Mouse (Mus musculus) monocyte, adult 2 months (primary cell): ENCODE results near the gene Snapc2.
"Not testable (repeated sequence)": the region's sequence is repeated elsewhere in the genome, so short reads cannot be mapped to it uniquely, and the experiment has no call there.

ENCODE experiments used
- DNase-seq, 2 experiments: peaks; one replicate each; pipeline ENCODE4 v3.0.0; 2022; ENCODE audit warnings: low spot score in 2 of 2, low read depth in 1 of 2

The Snapc2 gene

DNA sequence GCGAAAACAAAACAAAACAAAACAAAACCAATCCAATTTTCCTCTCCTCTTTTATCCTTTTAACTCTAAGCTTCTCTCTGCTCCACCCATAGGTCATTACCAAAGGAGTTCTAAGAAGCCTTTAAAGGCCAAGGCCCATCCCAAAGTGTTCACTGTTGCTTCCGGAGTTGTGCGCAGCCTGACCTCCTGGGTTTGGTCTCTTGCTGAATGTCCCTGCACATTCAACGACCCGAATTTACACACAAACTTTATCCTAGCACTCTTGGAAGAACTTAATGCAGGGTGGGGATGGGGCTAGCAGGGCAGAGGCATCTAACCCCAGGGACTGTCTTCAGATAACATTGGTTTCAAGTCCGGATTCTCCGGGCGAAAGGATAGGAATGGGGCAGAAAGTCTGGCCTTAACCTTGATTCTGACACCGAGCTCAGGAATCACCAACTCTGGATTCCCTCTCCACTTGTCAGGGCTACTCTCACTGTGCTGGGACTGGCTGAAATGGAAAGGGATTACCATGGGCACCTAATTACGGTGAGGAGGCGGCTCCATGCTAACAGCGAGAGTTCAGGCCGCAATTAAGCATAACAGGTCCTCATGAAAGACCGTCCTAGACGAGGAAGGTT, 15.0 kb upstream of the Snapc2 start:
- DNase-seq: no peak

- DNase-seq: peak; percentile 96 to 98
These were observed 14.3 kb upstream of the Snapc2 start, which contains the start of the genes Map2k7 and Gm49320 for GRCm38 (mm10) chr8:4238434-4239192. Map2k7 (plus strand) TSS chr8:4238740. Gm49320 (plus strand) TSS chr8:4238865.

GRCm38 (mm10) chr8:4239193-4239890, 13.5 kb upstream of the Snapc2 start:
- DNase-seq: no peak

- DNase-seq: no peak
These were observed 7.8 kb upstream of the Snapc2 start for GRCm38 (mm10) chr8:4245061-4245460.

- no peak for DNase-seq
These were observed 7.1 kb upstream of the Snapc2 start for GRCm38 (mm10) chr8:4245737-4246136.

- DNase-seq: no peak
These were observed 5.6 kb upstream of the Snapc2 start for GRCm38 (mm10) chr8:4247241-4247640.

DNA sequence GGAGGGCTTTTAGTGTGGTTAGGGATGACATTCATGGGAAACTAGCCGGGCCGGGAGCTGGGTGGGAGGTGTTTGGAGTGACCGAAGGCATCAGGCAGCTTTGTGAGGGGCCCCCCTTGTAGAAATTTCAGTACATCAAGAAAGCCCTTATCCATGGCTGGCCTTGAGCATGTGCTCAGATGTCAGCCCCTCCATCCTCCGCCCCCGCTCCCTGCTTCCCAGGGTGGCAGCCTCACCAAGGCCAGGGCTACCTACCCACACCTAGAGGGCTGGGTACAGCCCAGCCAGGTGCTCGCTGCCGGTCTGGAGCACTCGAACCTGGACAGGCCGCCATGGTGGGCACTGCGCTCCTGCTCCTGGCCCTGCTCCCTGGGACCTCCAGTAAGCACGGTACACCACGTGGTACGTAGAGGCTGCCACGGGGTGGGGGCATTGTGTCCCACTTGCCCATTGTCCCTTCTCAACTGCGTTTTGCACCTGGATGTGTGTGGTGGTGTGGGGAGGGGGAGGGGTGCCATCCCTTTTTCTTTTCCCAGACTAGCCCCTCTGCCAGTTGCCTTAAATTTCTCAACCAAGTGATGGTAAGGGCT, 4.8 kb upstream of the Snapc2 start, which contains the start of gene Tgfbr3l:
Gene Tgfbr3l, plus strand, starts transcription at position 264 of the 590 bp plus-strand sequence.
- no peak for DNase-seq

DNA sequence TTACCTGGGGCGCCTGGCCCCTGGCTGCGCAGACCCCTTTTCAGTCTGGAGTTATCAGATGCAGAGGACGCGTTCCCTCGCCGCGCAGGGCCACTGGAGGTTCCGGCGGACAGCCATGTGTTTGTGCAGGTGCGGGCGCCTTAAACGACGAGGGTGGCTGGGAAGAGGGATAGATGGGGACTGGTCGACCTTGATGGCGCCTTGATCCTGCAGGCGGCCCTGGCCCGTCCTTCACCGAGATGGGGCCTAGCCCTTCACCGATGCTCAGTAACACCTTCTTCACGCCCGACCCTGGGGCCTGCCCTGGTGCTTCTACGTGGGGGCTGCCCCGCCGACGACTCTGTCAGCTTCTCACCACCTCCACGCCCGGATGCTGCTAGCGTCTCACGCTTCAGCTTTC, 3.7 kb upstream of the Snapc2 start:
- DNase-seq: no peak

DNA sequence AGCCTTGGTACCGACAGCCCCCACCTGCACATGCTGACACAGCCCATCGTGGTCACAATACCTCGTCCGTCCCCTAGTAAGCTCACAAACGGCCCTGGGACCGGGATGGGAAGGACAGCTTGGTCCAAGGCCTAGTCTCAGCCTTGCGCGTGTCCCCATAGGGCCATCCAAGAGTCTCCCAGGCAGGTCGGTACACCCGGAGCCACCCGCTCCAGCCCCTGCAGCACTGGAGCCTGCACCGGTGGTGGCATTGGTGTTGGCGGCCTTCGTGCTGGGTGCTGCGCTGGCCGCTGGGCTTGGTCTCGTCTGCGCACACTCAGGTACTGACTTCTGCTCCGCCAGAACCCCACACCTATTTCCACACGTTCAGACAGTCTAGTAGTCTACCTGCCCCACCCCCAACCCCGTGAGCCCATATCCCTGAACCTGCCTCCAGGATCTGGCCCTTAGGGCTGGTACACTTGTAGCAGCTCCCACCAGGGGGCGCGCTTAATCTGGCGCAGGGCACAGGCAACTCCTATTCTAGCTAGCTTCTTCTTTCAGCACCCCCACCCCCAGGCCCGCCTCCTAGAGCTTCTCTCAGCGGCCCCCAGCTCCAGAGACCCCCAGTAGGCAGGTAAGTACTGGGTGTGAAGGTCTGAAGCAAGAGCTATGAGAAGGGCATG, 2.4 kb upstream of the Snapc2 start:
- DNase-seq: peak; percentile 46 to 74

DNA sequence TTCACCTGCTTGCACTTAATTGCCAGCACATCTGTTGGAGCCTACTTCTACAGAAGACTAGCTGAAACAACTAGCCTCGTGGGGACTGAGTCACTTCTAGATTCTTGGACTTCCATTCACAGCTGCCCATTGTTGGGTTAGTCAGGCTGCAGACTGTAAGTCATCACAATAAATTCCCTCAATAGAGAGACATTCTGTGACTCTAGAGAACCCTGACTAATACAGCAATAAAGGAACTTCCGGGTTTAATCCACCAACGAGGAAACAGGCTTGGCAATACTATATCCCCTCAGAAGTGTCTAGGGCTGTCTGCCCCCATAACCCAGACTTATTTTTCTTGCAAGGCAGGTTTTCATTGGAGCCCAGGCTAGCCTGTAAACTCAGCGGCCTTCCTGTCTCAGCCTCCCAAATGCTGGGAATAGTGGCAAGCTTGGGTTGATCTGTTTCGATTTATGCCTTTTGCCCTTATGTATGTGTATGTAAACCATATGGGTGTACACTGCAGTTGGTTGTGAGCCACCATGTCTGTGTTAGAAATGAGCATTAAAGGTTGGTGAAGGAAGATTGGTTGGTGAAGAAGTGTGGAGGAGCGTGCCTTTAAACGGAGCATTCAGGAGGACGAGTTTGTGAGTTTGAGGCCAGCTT, 642 bp upstream of the Snapc2 start:
- DNase-seq: no peak

- DNase-seq: no peak
These were observed 1.1 kb downstream of the Snapc2 start for GRCm38 (mm10) chr8:4254001-4254400.

DNA sequence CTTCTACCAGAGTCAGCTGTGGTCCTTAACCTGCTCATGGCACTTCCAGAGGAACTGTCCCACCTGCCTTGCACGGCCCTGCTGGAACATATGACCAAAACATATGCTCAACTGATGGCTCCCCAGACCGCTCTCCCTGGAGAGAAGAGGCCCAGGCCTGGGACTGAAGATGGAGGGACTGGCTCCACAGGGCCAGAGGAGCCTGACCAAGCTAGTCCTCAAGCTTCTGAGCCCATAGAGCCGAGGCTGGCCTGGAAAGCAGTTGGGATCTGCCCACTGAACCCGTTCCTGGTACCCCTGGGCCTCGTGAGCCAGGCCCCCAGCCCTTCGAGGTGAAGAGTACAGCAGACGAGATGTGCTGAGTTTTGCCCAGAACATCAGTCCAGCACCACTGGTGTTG, 2.6 kb downstream of the Snapc2 start:
- not testable (repeated sequence) for DNase-seq

DNA sequence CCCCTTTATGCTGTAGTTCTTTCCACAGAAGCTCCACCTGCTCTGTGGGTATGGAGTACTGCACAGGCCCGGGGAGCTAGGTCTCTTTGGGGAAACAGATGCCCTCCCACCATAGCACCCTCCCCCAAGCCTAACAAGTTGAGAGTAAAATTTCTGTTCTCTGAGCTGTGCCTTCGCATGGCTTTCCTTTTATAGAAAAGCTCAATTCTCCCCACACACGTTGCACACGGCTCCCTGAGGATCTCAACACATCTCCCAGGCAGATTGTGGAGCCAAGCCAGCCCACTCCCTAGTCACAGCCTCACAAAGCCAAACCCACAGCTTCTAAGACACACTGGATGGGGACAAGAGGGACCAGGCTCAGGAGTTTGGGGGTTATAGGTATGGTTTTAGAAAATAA, 4.0 kb downstream of the Snapc2 start:
- DNase-seq: no peak

- no peak for DNase-seq
These were observed 4.5 kb downstream of the Snapc2 start for GRCm38 (mm10) chr8:4257350-4257749.

- peak; percentile 45 to 62 for DNase-seq
These were observed 5.4 kb downstream of the Snapc2 start for GRCm38 (mm10) chr8:4258233-4258632.

DNA sequence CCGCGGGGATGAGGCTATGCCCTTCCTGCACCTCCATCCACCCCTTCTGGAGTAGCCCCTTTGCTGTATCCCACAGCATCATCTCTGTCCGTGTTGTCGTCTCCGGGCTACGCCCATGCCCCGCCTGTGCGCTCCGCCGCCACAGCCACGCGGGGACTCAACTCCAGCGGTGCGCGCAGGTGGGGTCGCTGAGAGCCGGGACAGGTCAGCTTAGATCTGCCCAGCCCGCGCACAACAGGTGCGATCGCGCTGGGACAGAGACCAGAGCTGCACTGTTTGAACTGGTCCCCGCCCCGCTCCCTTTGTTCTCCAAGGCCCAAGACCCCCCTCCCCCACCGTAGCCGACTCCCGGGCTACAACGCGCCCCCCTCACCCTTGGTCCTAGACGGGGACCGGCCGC, 5.8 kb downstream of the Snapc2 start:
- DNase-seq: no peak

DNA sequence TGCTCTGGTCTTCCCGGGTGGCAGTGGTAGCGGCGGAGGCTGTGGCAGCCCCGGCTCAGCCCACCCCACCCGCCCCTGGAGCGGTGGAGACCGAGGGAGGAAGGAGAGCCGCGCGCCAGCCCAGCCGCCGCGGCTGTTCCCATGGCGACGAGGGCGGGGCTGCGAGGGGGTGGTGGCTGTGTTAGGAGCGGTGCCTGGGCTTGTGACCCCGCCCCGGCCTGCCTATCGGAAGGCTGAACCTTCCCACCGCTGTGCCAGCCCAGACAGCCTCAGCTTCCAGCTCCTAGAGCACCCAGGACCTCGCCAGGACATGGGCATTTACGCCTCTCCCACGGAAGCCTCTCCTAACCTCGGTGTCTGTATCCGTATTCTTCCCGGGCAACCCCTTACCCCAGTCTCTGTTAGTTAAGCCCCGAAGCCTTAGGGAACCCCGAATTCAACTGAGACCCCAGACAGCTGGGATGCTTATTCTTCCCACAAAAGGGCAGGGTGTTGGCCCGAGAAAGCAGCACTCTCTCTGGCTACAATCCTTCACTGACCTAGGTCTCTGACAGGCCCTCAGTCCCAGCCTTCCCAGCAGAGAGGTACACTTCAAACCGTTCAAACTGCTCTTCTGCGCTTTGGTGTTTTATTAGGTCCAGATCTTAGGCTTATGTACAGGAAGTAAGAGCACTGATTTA, 6.4 kb downstream of the Snapc2 start, which contains the start of gene Ctxn1:
Gene Ctxn1, minus strand, starts transcription at position 150 of the 680 bp plus-strand sequence.
- DNase-seq: peak; percentile 57 to 78

GRCm38 (mm10) chr8:4259805-4260170, 6.9 kb downstream of the Snapc2 start:
- DNase-seq: no peak

DNA sequence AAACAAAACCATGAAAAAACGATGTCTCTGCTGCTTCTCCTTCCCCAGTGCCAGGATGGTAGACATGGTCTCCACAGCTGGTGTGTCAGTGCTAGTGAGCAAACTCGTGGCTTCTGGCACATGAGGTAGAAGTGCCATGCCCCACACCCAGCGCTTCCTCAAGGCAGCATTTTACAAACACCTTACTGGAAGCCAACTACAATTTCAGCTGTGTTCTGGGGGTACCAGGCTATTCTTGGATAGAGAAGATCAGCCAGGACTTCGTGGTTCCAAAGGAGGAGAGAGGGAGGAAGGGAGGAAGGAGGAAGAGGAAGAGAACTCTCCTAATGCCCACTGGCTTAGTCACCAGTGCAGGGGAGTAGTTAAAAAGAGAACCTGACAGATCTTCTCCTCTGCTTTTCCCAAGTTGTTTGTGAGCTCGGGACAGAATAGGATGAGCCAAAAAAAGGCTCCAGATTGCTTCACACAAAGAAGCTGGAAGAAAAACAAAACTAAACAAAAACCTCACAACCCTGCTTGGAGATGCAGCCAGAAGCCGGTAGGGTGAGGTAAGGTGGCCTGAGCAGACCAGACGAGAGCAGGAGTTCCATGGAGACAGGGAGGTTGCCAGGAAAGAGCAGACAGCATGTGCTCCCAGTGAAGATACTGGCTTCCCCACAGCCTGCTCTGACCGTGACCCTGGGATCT, 10.4 kb downstream of the Snapc2 start:
- no peak for DNase-seq
